16 mouse cellular contexts compared by ENCODE assay signal in the genomic region with DNA sequence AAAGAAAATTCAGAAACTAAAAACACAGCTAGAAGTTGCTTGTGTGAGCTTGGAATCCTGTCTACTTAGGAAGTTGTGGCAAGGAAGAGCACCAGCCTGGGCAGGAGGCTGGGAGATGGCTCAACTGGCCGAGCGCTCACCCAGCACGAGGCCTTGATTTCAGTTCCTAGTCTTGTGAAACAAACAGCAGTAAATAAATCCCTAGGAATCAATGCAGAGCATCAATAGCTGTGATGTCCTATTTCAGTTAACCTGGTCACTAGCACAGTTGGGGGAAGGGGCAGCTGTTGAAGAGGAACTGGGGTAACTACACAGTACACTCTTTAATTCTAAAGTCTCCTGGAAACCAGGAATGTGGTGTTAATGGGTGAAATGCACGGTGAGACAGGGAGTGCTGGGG.
"Had no signal": no experiment of that assay in that cellular context is flagged by ENCODE, and none has a peak within 500 bp of the region (broad histone marks: within the 10 kb centered on the region; RNA-seq: fewer than 3 reads in every experiment).

No protein-coding gene starts in this region.

- H3K4me1 ChIP-seq: stomach, embryonic 15.5 days had no signal

- H3K27me3 ChIP-seq: neural tube, embryonic 13.5 days; neural tube, embryonic 15.5 days; stomach, embryonic 15.5 days had no signal

- H3K9me3 ChIP-seq: neural tube, embryonic 13.5 days; neural tube, embryonic 15.5 days; stomach, embryonic 15.5 days had no signal

- DNase-seq: retina, postnatal 1 day; right cerebral cortex, adult 18-20 months; right cerebral cortex, postnatal 14 days; right cerebral cortex, postnatal 25 days; right cerebral cortex, postnatal 4 days; spleen, adult 18-20 months; thymus, adult 18-20 months; thymus, adult 2 months; thymus, postnatal 14 days; thymus, postnatal 25 days; thymus, postnatal 36 days; thymus, postnatal 4 days had no signal

- H3K27ac ChIP-seq: neural tube, embryonic 13.5 days; neural tube, embryonic 15.5 days; stomach, embryonic 15.5 days; stomach, postnatal 0 days had no signal

- H3K4me2 ChIP-seq: neural tube, embryonic 13.5 days; neural tube, embryonic 15.5 days; stomach, embryonic 15.5 days had no signal

- H3K4me3 ChIP-seq: neural tube, embryonic 13.5 days; neural tube, embryonic 15.5 days; stomach, embryonic 15.5 days had no signal

- H3K9ac ChIP-seq: neural tube, embryonic 13.5 days; neural tube, embryonic 15.5 days; stomach, embryonic 15.5 days had no signal
